ENCODE assay signal across 8 mouse cellular contexts in the genomic region with DNA sequence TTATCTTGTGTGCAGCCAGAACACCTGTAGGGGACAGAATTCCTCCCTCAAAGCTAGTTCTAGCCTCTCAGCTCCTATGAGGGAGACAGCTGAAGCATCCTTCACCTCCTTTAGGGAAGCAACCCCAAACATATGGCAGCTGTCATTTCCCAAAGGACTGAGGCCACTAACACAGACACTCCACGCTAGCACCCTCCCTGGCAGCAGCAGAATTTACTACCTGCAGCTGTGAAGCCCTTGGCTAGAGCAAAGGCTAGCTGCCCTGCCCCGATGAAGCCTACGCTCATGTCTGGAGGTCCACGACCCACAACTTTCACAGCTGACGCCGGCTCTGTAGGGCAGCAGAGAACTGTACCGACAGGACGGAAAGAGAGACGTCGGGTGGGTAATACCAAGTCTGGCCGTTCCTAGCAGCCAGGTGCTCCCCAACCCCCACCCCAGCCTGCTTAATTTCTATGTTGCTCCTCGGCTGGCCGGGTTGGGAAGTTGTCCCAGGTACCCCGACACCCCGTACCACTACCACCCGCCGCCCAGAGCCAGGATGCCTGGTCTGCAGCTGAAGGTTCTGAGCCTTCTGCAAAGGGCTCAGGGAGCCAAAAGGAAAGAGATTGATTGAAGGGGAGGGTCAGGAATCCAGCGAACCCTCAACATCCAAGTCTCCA. TPM values are rescaled to one million over a fixed set of nuclear protein-coding genes. Genes with fewer than 3 reads are reported as not detected.
DNase-seq lines count a peak whose midpoint lies in the region; TF ChIP-seq lines count a peak whose summit lies in the region.

No protein-coding gene starts in this region.

- intact Hi-C loops in left cerebral cortex, adult 2 months (cut with DNase I) = no loop called here
- intact Hi-C loops in left cerebral cortex, postnatal 36 days (cut with DNase I) = no loop called here

- H3K4me3 ChIP-seq in left cerebral cortex, adult 2 months = peak overlapping the region; percentile 60
- peak overlapping the region; percentile 66 for H3K4me3 ChIP-seq in brown adipose tissue, adult 24 weeks (ENCODE audit: insufficient read depth, low read depth, low read length)
- peak overlapping the region; percentile 93 for H3K4me3 ChIP-seq in megakaryocyte, embryonic 14.5 days (replicated peaks)

- peaks cover 2% of the 10 kb centered on the region for H3K4me1 ChIP-seq in brown adipose tissue, adult 24 weeks (ENCODE audit: control insufficient read depth, insufficient read depth, insufficient read length, low read length)
- H3K4me1 ChIP-seq in megakaryocyte, embryonic 14.5 days = peaks cover 51% of the 10 kb centered on the region

- no peak for TF ChIP-seq CTCF in left cerebral cortex, adult 2 months (IDR thresholded peaks at IDR 0.05)

- no peaks in the 10 kb centered on the region for H3K9me3 ChIP-seq in megakaryocyte, embryonic 14.5 days

- H3K27ac ChIP-seq in left cerebral cortex, adult 2 months = no peak overlapping the region
- H3K27ac ChIP-seq in brown adipose tissue, adult 24 weeks (replicated peaks; ENCODE audit: low read depth, low read length) = no peak overlapping the region

- DNase-seq in left cerebral cortex, adult 2 months (ENCODE audit: extremely low spot score in 1 of 2, low spot score in 2 of 2) = no peak
- no peak for DNase-seq in left cerebral cortex, postnatal 36 days (ENCODE audit: low spot score in 2 of 2)
- DNase-seq in heart, postnatal 4 days = peak; percentile 37
- no peak for DNase-seq in adrenal gland, postnatal 14 days
- DNase-seq in spleen, postnatal 4 days (ENCODE audit: low spot score in 2 of 2) = no peak
- no peak for DNase-seq in frontal cortex, postnatal 14 days (ENCODE audit: low spot score in 2 of 2)

- peaks cover 19% of the 10 kb centered on the region for H3K36me3 ChIP-seq in megakaryocyte, embryonic 14.5 days (replicated peaks; ENCODE audit: low read length)

- H3K27me3 ChIP-seq in megakaryocyte, embryonic 14.5 days (replicated peaks) = peaks cover 10% of the 10 kb centered on the region

RNA-seq across cellular contexts. Expression of gene Pycr1, which starts 0.5 kb away (rescaled TPM):
- 1 to 10 TPM; 2.4 to 3.1 TPM for total RNA-seq in left cerebral cortex, adult 2 months (2021)
- 1 to 10 TPM; 2.9 to 3.9 TPM for total RNA-seq in left cerebral cortex, postnatal 36 days (2021)
- 1.0 and 1.3 TPM in 2 replicates for polyA plus RNA-seq in brown adipose tissue, adult 24 weeks (2012; ENCODE audit: insufficient read depth, insufficient read length, missing spikeins)
- total RNA-seq in heart, postnatal 4 days (2021) = 1 to 10 TPM; 7.9 to 8.0 TPM
- 3.6 and 7.7 TPM in 2 replicates for polyA plus RNA-seq in megakaryocyte, embryonic 14.5 days (2012; ENCODE audit: insufficient read depth, low replicate concordance)
- total RNA-seq in adrenal gland, postnatal 14 days (2021) = 1.6 TPM in 2 replicates

RNA-seq across cellular contexts. Expression of gene Myadml2, which starts 4.9 kb away (rescaled TPM):
- 1 to 10 TPM; 6.9 to 8.8 TPM for total RNA-seq in left cerebral cortex, adult 2 months (2021)
- 10 to 100 TPM in 1 of 2 experiments, 1 to 10 TPM in 1; 8.2 to 11.9 TPM for total RNA-seq in left cerebral cortex, postnatal 36 days (2021)
- polyA plus RNA-seq in brown adipose tissue, adult 24 weeks (2012; ENCODE audit: insufficient read depth, insufficient read length, missing spikeins) = 2.7 and 3.8 TPM in 2 replicates
- total RNA-seq in heart, postnatal 4 days (2021) = 10 to 100 TPM; 26.3 to 28.1 TPM
- polyA plus RNA-seq in megakaryocyte, embryonic 14.5 days (2012; ENCODE audit: insufficient read depth, low replicate concordance) = 0.44 TPM in 1 of 2 replicates, not detected in the other
- 0.94 TPM in 1 of 2 replicates, not detected in the other for total RNA-seq in adrenal gland, postnatal 14 days (2021)

RNA-seq across cellular contexts. Expression of gene Mafg, which starts 9.7 kb away (rescaled TPM):
- 100 to 1,000 TPM; 104 to 107 TPM for total RNA-seq in left cerebral cortex, adult 2 months (2021)
- 100 to 1,000 TPM in 1 of 2 experiments, 10 to 100 TPM in 1; 76.5 to 103 TPM for total RNA-seq in left cerebral cortex, postnatal 36 days (2021)
- polyA plus RNA-seq in brown adipose tissue, adult 24 weeks (2012; ENCODE audit: insufficient read depth, insufficient read length, missing spikeins) = 10.4 and 13.3 TPM in 2 replicates
- 10 to 100 TPM; 23.4 to 25.8 TPM for total RNA-seq in heart, postnatal 4 days (2021)
- 59.5 and 102 TPM in 2 replicates for polyA plus RNA-seq in megakaryocyte, embryonic 14.5 days (2012; ENCODE audit: insufficient read depth, low replicate concordance)
- total RNA-seq in adrenal gland, postnatal 14 days (2021) = 51.8 and 55.3 TPM in 2 replicates

RNA-seq across cellular contexts. Expression of gene Notum, which starts 17.9 kb away (rescaled TPM):
- total RNA-seq in left cerebral cortex, adult 2 months (2021) = 1 to 10 TPM; 4.0 to 7.2 TPM
- total RNA-seq in left cerebral cortex, postnatal 36 days (2021) = 1 to 10 TPM; 5.6 to 6.6 TPM
- polyA plus RNA-seq in brown adipose tissue, adult 24 weeks (2012; ENCODE audit: insufficient read depth, insufficient read length, missing spikeins) = not detected in 2 replicates
- under 1 TPM; 0.16 to 0.26 TPM for total RNA-seq in heart, postnatal 4 days (2021)
- polyA plus RNA-seq in megakaryocyte, embryonic 14.5 days (2012; ENCODE audit: insufficient read depth, low replicate concordance) = 0.46 TPM in 1 of 2 replicates, not detected in the other
- total RNA-seq in adrenal gland, postnatal 14 days (2021) = 8.3 and 11.2 TPM in 2 replicates

RNA-seq across cellular contexts. Expression of gene Sirt7, which starts 18.0 kb away (rescaled TPM):
- total RNA-seq in left cerebral cortex, adult 2 months (2021) = 10 to 100 TPM; 43.2 to 45.3 TPM
- total RNA-seq in left cerebral cortex, postnatal 36 days (2021) = 10 to 100 TPM; 37.8 to 43.3 TPM
- polyA plus RNA-seq in brown adipose tissue, adult 24 weeks (2012; ENCODE audit: insufficient read depth, insufficient read length, missing spikeins) = 5.8 and 10.5 TPM in 2 replicates
- 10 to 100 TPM; 10.2 to 11.7 TPM for total RNA-seq in heart, postnatal 4 days (2021)
- polyA plus RNA-seq in megakaryocyte, embryonic 14.5 days (2012; ENCODE audit: insufficient read depth, low replicate concordance) = 275 and 278 TPM in 2 replicates
- 37.1 and 39.7 TPM in 2 replicates for total RNA-seq in adrenal gland, postnatal 14 days (2021)
